Mouse (Mus musculus) liver, embryonic 15.5 days (tissue): ENCODE measurements at regions not wholly inside any gene's neighbourhood (a gene's known extent, or its start where the extent isn't known, plus 50 kb on each side); places are given as distances from the start of the nearest gene placed in this dataset.

Source experiments
- ATAC-seq: fragments of 200-750 bp; cut with Nextera tagmentation; 2 replicates; pipeline ENCODE4 v1.8.0; 2017; ENCODE audit warnings: moderate number of reproducible peaks, mild to moderate bottlenecking, moderate library complexity; ENCODE audit not compliant: insufficient read depth
- H3K27ac ChIP-seq: fragments of 300-500 bp; sonication (generic); replicated peaks from 2 replicates; pipeline ENCODE4 v1.5.1; 2015; ENCODE audit warnings: mild to moderate bottlenecking, inconsistent platforms
- H3K27me3 ChIP-seq: fragments of 300-500 bp; sonication (generic); 2 replicates; pipeline ENCODE4 v1.6.1; 2015; ENCODE audit warnings: mild to moderate bottlenecking, inconsistent platforms
- H3K36me3 ChIP-seq: fragments of 300-500 bp; sonication (generic); replicated peaks from 2 replicates; pipeline ENCODE4 v1.6.1; 2015; ENCODE audit warnings: moderate library complexity, mild to moderate bottlenecking, inconsistent platforms
- H3K4me1 ChIP-seq: fragments of 300-500 bp; sonication (generic); replicated peaks from 2 replicates; pipeline ENCODE4 v1.6.1; 2015; ENCODE audit warnings: inconsistent platforms
- H3K4me2 ChIP-seq: fragments of 300-500 bp; sonication (generic); 2 replicates; pipeline ENCODE4 v1.6.1; 2015; ENCODE audit warnings: moderate library complexity, mild to moderate bottlenecking, inconsistent platforms
- H3K4me3 ChIP-seq: fragments of 300-500 bp; sonication (generic); replicated peaks from 2 replicates; pipeline ENCODE4 v1.5.1; 2015; ENCODE audit warnings: mild to moderate bottlenecking, inconsistent platforms
- H3K9ac ChIP-seq: fragments of 300-500 bp; sonication (generic); 2 replicates; pipeline ENCODE4 v1.6.1; 2015; ENCODE audit warnings: moderate library complexity, mild to moderate bottlenecking, inconsistent platforms
- H3K9me3 ChIP-seq: fragments of 300-500 bp; sonication (generic); replicated peaks from 2 replicates; pipeline ENCODE4 v1.6.1; 2016; ENCODE audit warnings: inconsistent platforms
- WGBS: fragments of 180-500 bp; shearing (Covaris S2); methylation state at CpG from one replicate; pipeline ENCODE4 v1.1.7; 2015; ENCODE audit warnings: mixed read lengths; ENCODE audit not compliant: insufficient replicate concordance; 5-methylcytosine and 5-hydroxymethylcytosine counted together

GRCm38 (mm10) chr12:12436379-12436778 lies 174.4 kb downstream of the Fam49a start:
- 85% methylated on average over 1 of the region's 1 CpGs for WGBS
- no peak for ATAC-seq

GRCm38 (mm10) chr12:12432597-12432996 lies 170.7 kb downstream of the Fam49a start:
- peaks cover 36% of the 10 kb centered on the region for H3K4me1 ChIP-seq
- no peaks in the 10 kb centered on the region for H3K27me3 ChIP-seq
- no peaks in the 10 kb centered on the region for H3K9me3 ChIP-seq
- ATAC-seq = no peak
- H3K36me3 ChIP-seq = no peaks in the 10 kb centered on the region
- WGBS = 43% methylated on average over 1 of the region's 1 CpGs
- no peak overlapping the region for H3K9ac ChIP-seq
- no peak overlapping the region for H3K4me3 ChIP-seq
- no peak overlapping the region for H3K27ac ChIP-seq
- H3K4me2 ChIP-seq = no peak overlapping the region

More at GRCm38 (mm10) chr12:12436379-12436778, 174.4 kb downstream of the Fam49a start:
- no peaks in the 10 kb centered on the region for H3K36me3 ChIP-seq
- H3K4me3 ChIP-seq = no peak overlapping the region
- H3K9me3 ChIP-seq = no peaks in the 10 kb centered on the region
- 0 out of 2 replicates have a peak, but pooled peaks cover 5% of the 10 kb centered on the region for H3K27me3 ChIP-seq
- 0 out of 2 replicates have a peak, but pooled peaks cover 2% of the 10 kb centered on the region for H3K4me1 ChIP-seq
- H3K27ac ChIP-seq = no peak overlapping the region
- H3K9ac ChIP-seq = no peak overlapping the region
- H3K4me2 ChIP-seq = no peak overlapping the region
